Mouse (Mus musculus): ENCODE results near the gene Faap100. TPM values are rescaled to one million over a fixed set of nuclear protein-coding genes. Genes with fewer than 3 reads are reported as not detected.
A peak's percentile ranks its signal among the peaks of the same experiment; 100 is the strongest.
"Not testable (repeated sequence)": the region's sequence is repeated elsewhere in the genome, so short reads cannot be mapped to it uniquely, and the experiment has no call there.

Gene Faap100
- total RNA-seq (2021): 18.7 and 24.6 TPM in 2 replicates
- long read RNA-seq, experiment 1, transcript Faap100-201 (10 exons, 3,193 nt): major isoform, 39 of 73 reads
- long read RNA-seq, experiment 1, transcript Faap100-204 (9 exons, 3,766 nt): minor isoform, 5 of 73 reads
- long read RNA-seq, experiment 1, partial matches to known transcripts: 13 of 73 reads
- long read RNA-seq, experiment 1, other reads (novel, unspliced or antisense): 15 of 73 reads
- long read RNA-seq, experiment 2, transcript Faap100-201 (10 exons, 3,193 nt): major isoform, 26 of 34 reads
- long read RNA-seq, experiment 2, partial matches to known transcripts: 3 of 34 reads
- long read RNA-seq, experiment 2, other reads (novel, unspliced or antisense): 4 of 34 reads

DNA sequence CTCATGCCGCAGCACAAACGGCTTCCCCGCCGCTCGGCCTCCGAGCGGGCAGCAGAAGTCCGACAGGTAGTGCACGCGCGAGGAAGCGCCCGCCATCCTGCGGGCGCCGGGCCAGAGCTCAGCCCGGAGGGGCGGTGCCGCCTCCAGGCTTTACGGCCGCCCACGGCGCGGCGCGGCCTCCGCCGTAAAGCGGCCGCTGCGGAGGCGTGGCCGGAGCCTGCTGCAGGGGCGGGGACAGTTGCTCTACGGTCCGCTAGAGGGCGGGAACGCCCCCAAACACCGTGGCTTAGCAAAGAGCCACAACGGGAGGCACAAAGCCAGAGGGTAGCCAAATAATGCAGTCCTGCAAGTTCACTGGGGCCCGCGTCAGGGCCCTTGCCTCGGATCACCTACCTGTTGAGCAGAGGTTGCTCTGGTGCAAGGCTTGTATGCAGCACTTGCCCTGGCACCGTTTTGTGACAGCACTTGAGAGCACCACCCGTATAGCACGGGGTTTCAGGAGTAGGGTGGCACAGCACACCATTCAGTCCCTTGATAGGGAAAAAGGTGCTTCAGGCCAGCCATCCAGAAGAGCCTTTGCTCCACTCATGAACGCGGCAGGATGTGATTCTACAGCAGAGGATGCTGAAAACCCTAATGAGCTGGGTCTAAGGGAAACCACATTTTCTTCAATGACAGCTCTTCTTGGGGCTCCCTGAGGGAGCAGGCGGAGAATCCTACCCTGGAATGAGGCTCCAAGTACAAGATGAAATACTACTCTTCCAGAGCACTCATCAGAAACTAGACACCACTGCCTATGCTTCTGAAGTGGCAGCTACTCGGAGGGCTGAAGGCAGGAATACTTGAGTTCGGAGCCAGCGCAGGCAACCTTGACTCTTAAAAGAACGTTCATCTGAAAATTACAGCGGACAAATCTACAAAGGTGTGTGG lies at the start of gene Faap100:
TSS of gene Faap100 (minus strand) at position 154 of the 930 bp plus-strand sequence.
- peak; percentile 95 for DNase-seq

DNA sequence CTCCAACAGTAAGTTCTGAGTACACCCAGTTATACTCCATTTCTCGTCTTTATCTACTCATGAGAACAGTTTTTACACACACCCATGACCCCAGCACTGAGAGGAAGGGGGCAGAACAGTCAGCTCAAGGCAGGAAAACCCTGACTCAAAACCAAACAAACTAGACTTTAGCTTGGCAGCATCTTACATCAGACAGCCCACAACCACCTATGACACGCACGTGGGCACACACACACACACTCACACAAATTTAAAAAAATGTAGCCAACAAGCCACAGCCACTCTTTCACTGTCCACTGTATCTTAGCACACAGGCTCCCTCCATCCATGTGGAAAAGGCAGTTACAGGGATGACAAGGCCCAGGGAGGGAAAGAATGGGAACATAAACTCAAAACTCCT lies 48.2 kb upstream of the Faap100 start:
- DNase-seq: no peak

DNA sequence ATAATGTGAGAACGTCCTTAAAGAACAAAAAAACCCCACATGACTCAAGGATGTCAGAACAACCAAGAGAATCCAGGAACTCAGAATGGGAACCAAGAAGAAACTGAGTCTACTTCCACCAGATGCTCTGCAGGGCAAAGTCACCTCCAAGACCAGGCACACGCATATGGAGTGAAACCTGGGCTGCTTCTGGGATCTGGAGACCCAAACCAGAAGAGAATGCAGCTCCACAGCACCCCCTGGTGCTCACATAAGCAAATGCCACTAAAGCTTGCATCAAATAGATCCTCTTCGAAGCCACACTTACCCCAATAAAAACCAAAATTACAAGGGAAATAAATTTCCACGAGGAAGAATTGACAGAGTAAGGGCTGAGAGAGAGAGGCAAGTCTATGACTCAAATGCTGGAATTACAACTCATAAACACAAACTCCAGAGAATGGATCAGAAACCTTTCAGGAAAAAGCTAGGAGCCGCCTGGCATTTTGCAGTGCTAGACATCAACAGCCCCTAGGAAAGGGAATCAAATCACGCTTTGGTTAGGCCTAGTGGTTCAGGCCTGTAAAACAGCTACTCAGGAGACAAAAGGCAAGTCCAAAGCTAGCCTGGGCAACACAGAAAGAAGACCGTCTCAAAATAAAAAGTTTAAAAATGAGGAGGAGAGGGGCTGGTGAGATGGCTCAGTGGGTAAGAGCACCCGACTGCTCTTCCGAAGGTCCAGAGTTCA lies 45.2 kb upstream of the Faap100 start:
- peak; percentile 79 for DNase-seq

DNA sequence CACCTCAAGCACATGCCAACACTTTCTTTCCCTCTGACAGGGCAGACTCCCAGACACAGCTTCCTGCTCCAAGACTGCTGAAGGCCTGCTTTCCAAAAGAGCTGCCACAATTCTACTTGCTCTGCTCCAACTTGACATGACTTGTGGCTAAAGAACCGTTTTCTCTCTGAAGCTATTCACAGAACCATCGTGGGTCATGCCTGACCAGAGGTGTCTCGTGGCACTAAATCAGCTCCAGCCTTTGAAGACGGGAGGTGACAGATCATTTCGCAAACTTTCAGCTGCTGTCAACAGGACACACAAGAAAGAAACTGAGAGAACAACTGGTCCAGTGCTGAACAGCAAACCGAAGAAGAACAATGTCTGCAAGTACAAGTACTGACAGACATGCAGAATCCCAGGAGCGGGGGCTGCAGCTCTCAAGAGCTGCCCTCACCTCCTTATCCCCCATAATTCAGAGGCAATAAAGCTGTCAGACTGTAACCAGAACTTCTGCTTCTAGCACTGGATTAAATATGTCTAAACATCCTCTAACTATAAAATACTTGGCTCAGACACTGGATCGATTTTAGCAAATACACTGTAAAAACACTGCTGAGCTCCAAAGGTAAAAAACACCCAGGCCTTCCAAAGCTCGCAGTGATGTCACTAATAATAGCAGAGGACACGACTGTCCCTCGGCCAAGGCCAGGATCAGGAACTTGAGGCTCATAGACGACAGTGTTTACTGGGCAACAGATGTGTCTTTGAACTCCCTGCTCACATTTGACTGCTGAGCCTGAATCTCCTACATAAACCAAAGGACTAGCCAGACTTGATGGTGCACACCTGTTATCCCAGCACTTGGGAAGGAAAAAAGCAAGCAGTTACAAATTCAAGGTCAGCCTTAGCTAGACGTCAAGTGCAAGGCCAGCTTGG lies 44.3 kb upstream of the Faap100 start:
- DNase-seq: peak; percentile 34

DNA sequence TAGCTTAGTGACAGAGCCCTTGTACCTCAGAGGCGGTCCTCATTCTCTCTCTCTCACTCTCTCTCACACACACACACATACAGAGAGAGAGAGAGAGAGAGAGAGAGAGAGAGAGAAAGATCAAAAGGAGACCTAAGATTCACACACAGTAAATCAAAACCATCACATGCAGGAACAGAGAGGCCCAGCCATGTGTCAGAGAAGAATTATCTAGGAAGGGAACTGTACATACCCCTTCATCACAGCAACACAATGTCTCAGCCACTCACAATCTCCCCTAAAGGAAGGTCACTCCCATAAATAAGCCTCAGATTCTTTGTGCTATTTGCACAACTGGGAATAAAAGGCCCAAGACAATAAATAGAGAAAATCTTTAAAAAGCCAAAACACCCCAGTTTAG lies 40.0 kb upstream of the Faap100 start:
- no peak for DNase-seq

DNA sequence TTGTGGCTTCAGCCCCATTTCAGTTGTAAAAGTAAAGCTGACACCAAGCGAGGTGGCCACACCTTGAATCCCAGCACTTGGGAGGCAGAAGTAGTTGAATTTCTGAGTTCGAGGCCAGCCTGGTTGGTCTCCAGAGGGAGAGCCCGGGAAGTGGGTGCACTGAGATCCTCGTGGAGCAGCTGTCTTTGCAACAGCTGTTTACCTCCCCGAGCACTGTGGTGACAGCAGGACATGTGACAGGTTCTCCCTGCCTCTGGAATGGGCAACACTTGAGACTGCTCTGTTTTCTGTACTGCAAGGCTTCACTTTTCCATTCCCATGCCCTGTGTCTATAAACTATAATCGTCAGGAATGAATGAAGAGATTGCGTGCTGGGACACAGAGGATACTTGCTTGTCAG lies 39.3 kb upstream of the Faap100 start:
- DNase-seq: no peak

DNA sequence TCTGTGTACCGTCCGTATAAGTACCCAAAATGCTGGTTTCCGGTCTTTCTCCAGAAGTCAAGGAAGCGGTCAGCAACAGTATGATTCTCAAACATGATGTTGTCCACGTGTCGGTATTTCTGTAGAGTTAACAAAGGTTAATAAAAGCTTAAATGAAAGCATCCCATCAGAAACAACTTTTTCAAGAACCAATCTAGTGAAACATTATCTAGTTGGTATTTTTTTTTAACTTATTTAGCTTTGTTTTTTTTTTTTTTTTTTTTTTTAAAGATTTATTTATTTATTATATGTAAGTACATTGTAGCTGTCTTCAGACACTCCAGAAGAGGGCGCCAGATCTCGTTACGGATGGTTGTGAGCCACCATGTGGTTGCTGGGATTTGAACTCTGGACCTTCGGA lies 35.1 kb upstream of the Faap100 start:
- DNase-seq: not testable (repeated sequence)

DNA sequence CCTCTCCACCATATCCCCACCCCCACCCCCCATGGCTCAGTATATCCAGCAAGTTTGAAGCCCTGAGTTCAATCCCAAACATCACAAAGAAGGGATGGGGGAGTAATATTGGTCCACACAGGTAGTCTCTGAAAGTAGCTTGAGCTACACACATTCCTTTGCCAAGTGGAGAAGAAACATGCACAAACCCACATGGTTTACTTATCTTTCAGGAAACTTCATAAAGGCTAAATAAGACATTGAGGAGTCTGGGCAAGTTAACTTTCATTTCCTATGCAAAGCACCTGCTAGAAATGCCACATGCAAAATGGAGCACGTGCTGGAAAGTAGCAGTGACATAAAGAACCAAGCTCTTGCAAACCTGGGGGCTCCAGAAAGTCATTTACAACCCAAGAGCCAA lies 27.9 kb upstream of the Faap100 start:
- DNase-seq: no peak

DNA sequence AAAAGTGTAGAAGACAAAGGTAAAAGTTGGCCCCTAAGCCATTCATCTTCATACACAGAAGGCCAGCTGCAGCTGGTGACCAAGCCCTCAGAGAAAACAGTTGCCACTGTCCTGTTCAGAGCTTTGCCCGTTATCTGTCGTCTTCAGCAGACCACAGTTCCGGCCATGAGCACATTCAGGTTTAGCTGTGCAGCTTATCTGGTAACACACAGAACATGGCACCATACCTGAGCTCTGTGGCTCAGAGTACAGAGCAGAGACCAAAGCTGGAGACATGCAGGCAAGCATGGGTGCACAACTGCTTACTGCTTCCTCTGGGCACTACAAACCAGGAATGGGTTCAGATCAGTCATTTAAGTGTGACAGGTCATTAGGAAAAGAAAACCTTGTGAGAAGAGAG lies 27.3 kb upstream of the Faap100 start:
- DNase-seq: no peak

DNA sequence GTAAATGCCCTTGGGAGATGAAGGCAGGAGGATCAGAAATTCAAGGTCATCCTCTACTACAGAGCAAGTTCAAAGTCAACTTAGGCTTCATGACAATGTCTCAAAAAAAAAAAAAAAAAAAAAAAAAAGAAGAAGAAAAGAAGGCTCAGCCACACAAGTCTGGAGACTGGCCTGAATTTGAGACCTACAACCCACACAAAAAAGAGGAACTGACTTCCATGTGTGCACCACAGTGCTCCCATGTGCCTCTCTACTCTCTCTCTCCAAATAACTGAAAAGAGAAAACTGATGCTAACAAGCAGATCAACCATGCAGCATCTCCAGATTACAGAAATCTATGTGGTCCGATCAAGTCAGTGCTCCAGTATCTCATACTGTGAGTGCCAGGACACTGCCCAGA lies 26.2 kb upstream of the Faap100 start:
- no peak for DNase-seq

DNA sequence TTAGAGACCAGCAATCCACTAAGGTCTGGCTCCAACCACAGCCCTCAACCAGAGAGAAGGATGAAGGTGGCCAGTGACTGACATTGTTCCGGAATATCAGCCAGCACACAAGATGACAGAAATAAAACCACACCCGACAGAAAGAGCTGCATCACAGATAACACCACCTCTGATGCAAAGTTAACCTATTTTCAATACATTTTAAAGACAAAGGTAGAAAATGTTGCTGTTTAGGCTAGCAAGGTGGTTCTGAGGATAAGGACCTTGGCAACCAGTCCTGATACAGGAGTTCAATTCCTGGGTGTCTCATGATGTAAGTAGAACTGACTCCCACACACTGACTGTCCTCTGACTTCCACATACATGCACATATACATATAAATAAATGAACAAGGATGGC lies 20.8 kb upstream of the Faap100 start:
- DNase-seq: no peak

DNA sequence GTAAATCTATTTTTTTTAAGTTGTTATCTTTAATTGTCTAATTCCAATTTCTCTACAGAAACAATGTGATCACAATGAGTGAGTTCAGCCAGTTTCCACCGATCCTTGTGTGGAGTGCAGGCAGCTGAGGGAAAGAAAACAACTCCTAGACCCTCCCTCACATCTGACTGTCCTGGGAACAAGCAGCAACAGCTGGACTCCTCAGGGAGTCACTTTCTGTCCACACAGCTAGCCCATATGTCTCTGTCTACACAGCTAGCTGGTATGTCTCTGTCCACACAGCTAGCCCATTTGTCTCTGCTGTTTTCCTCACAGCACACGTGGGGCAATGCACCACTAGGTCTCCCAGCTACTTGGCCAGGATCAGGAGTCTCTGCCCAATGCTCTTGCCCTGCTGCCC lies 19.0 kb upstream of the Faap100 start:
- no peak for DNase-seq

DNA sequence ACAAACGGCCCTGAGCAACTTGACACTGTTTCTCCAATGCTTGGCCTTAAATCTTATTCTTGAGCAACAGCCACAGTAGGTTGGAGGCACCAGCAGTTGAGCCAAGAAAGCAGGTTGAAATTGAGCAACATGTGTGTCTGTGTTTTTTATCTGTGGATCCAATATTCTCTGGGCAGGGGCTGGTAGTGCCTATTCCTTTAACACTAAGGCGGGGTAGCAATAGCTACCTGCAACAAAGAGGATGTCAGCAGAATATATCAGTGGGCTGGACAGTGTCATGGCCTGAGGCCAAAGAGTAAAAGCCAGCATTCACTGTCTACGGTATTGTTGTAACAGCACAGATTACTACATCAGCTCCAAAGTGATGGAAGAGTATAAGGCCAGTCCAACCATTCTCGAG lies 17.1 kb upstream of the Faap100 start:
- DNase-seq: peak; percentile 44

DNA sequence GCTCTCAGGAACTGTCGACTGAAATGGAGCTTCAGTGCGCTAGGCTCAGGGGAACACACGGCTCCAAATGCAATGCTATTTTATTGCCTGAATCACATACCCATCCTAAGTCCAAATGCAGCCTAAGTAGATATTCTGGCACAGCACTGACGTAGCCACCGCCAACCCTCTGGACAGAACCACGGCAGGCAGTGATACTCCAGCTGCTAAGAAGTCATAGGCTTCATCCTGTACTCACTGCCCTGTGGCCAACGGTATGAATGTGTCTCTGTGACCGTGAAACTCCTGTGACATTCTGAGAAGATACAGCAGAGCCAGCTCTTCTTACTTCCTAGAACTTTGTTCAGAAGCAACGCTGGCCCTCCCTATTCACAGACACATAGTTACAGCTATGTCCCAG lies 10.0 kb upstream of the Faap100 start:
- DNase-seq: no peak

DNA sequence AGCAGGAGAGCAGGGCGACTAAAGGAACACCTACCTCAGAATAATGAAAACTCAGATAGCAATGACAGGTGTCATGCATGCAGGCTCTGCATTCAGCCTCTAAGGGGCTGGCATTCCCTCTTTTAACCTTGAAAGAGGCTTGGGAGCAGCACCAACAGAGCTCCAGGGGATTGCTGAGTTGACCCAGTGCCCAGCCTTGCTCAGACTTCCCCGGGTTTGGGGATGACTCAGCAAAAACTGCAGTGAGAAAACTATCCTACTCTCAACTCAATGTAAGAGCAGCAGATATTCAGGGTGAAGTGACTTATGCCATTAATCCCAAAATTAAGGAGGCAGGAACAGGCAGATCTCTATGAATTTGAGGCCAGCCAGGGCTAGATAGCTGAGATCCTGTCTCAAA lies 8.6 kb upstream of the Faap100 start:
- DNase-seq: peak; percentile 71

DNA sequence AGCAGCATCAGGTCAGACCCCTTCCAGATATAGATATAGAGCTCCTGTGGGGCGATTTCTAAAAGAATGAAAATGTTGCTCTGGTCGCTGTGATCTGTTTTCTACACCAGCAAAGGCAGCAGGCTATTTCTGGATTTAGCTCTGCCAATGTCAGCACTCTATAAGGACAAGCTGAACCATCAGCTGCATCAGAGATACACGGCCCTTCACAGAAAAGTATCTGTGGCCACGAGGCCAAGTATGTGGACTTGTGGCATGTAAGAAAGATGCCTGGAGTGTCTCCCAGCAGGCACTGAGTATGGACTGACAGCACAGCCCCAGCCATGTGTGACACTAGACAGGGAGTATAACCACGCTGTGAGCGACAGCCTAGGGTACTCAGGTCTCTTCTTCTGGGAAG lies 8.1 kb upstream of the Faap100 start:
- no peak for DNase-seq

DNA sequence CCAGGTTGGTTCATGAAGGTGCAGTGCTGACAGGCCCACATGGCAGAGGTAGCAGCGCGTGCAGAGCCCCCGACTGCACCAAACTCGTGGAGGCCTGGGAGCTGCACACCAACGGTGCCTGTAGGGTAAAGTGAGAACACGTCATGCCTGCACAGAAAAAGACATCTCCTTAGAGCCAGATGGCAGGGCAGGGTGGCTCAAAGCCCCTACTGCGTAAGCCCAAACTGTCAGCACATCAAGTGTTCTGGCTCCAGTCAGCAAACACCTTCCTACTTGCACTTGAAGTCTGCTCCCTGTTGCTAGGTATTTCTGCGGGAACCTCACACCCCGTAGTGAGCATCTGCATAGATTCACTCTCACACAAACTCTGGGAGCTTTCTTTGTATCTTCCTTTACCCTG lies 3.9 kb upstream of the Faap100 start:
- DNase-seq: no peak

DNA sequence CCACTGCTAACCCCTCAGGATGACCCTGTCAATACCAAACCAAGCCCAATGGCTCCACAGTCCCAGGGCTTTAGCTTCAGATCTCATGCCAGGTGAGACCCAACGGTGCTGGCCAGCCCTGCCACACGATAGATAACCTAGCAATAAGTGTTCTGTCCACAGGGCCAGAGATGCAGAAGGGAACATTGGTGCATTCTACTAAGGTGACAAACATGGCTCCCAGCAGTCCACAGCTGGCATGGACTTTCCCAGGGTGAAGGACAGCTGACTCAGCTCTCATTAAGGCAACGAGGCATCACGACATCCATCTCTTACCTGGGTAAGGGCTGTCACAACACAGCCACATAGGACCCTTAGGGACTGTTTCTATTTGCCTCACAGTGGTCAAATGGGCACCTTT lies 2.6 kb upstream of the Faap100 start:
- no peak for DNase-seq

DNA sequence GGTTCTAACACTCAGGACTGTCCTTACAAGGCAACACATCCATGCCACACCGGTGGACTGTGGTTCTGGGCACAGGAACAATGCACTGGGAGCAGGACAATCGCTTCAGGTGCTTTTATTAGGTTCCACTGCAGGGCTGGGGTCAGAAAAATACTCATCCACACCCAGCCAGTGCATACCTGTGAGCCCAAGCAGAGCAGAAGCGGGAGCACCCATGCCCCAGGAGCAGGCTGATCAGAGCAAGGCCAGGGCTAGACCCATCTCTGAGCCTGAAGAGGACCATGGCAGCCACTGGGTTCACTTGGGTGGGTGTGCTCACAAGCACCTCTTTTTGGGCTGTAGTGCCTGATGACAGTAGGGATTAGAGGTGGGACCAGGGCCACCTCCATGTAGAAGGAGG lies 1.7 kb upstream of the Faap100 start:
- DNase-seq: no peak

DNA sequence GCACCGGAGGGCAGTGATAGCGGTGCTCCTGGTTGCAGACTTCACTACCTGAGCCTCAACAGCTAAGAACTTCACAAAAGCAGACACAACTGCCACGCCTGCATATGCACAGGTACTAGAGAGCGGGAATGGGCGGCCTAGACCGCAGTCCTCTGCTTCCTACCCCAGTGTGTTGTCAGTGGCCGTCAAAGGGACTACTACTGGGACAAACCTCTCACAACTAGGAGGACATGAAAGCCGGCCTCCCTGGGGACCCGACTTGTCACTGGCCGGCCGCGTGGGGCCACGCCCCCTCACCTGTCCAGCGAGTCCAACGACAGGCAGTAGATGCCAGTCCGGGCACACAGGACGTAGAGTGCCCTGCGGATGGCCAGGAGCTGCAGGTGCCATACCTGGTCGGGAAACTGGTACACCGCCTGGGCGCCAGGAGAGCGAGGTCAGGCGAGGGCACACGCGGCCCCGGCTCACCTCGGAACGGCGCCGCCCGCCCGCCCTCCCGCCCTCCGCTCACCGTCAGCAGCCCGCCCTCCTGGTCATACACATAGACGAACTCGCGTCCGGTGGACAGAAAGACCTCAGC lies 443 bp downstream of the Faap100 start:
- peak; percentile 59 for DNase-seq

DNA sequence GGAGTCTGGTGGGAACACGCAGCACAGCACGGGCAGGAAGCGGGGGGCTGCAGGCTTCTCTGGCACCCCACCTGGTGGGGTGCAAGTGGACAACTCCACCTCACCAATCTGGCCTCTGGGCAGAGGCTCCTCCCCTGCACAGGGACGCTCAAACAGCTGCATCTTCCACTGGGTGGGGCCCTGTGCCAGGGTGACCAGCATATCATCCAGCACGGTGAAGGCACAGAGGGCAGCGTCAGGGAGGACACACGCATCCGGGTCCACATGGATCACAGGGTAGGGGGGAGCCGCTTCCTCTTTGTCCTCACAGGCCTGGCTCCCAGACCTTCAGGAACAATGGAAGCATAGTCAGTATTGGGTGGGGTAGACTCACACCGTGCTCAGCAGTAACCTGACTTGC lies 1.2 kb downstream of the Faap100 start:
- peak; percentile 53 for DNase-seq
